Mouse (Mus musculus) kidney, postnatal 0 days (tissue): ENCODE measurements around the gene Rmnd5b. TPM values are rescaled to one million over a fixed set of nuclear protein-coding genes. Genes with fewer than 3 reads are reported as not detected.
A peak's percentile ranks its signal among the peaks of the same experiment; 100 is the strongest.

ENCODE experiments used
- ATAC-seq: fragments of 200-750 bp; cut with Nextera tagmentation; replicated peaks from 2 replicates; pipeline ENCODE4 v1.8.0; 2017; ENCODE audit warnings: low read depth, moderate number of reproducible peaks, moderate TSS enrichment, moderate library complexity; ENCODE audit not compliant: low FRiP score
- DNase-seq: peaks from one replicate; pipeline ENCODE4 v3.0.0-alpha.2; 2016; ENCODE audit warnings: low spot score
- H3K27ac ChIP-seq: fragments of 300-500 bp; sonication (generic); 2 replicates; pipeline ENCODE4 v1.5.1; 2014; ENCODE audit warnings: mild to moderate bottlenecking
- H3K27me3 ChIP-seq: fragments of 300-500 bp; sonication (generic); 2 replicates; pipeline ENCODE4 v1.6.1; 2014; ENCODE audit warnings: low read length, mixed read lengths; ENCODE audit not compliant: insufficient read depth
- H3K36me3 ChIP-seq: fragments of 300-500 bp; sonication (generic); 2 replicates; pipeline ENCODE4 v1.6.1; 2014; ENCODE audit warnings: low read length, mixed read lengths; ENCODE audit not compliant: insufficient read depth
- H3K4me1 ChIP-seq: fragments of 300-500 bp; sonication (generic); replicated peaks from 2 replicates; pipeline ENCODE4 v1.6.1; 2014; ENCODE audit warnings: antibody characterized with exemption, low read length, mixed read lengths; ENCODE audit not compliant: insufficient read depth
- H3K4me2 ChIP-seq: fragments of 300-500 bp; sonication (generic); 2 replicates; pipeline ENCODE4 v1.6.1; 2014; ENCODE audit warnings: mild to moderate bottlenecking, low read length, moderate library complexity, mixed read lengths
- H3K4me3 ChIP-seq: fragments of 300-500 bp; sonication (generic); replicated peaks from 2 replicates; pipeline ENCODE4 v1.5.1; 2014; ENCODE audit warnings: low read depth, low read length
- H3K9ac ChIP-seq: fragments of 300-500 bp; sonication (generic); 2 replicates; pipeline ENCODE4 v1.6.1; 2014; ENCODE audit warnings: low read depth, low read length
- H3K9me3 ChIP-seq: fragments of 300-500 bp; sonication (generic); replicated peaks from 2 replicates; pipeline ENCODE4 v1.6.1; 2016; ENCODE audit warnings: low read length, inconsistent platforms, mixed read lengths
- CTCF ChIP-seq: IDR thresholded peaks from 2 replicates; pipeline ENCODE4 v1.5.1; 2016; ENCODE audit warnings: antibody characterized with exemption, low read depth, mild to moderate bottlenecking, moderate library complexity
- WGBS: fragments of 180-500 bp; shearing (Covaris S2); extraction: QIAGEN DNeasy Blood & Tissue Kit; methylation state at CpG from one replicate; pipeline ENCODE4 v1.1.7; 2014; 5-methylcytosine and 5-hydroxymethylcytosine counted together
- polyA plus RNA-seq: library from polyadenylated mRNA; unstranded; fragments of >200 nt; fragmentation: Nextera tagmentation; extraction: Ambion mirVana; gene quantifications from 2 replicates; pipeline ENCODE4 v1.2.1, GENCODE M21; 2015

The Rmnd5b gene
- polyA plus RNA-seq, 1 experiment from 2014 or later, result 40.8 TPM

GRCm38 (mm10) chr11:51650261-51650660 is 14.6 kb upstream of the Rmnd5b start:
- no peaks in the 10 kb centered on the region for H3K9me3 ChIP-seq
- peak overlapping the region; percentile 85 for H3K27ac ChIP-seq
- DNase-seq (no peak), ATAC-seq (0 out of 2 replicates have a peak, but pooled peaks have one; percentile 16)
- H3K36me3 ChIP-seq, result no peaks in the 10 kb centered on the region
- WGBS, result under 1% methylated on average over 30 of the region's 30 CpGs
- H3K4me1 ChIP-seq, result peaks cover 11% of the 10 kb centered on the region; the same call in 1 of the 2 replicates
- peak overlapping the region; percentile 76 for H3K9ac ChIP-seq
- no peaks in the 10 kb centered on the region for H3K27me3 ChIP-seq
- peak overlapping the region; percentile 58 for H3K4me3 ChIP-seq
- TF ChIP-seq CTCF, result no peak
- peak overlapping the region; percentile 79 for H3K4me2 ChIP-seq

GRCm38 (mm10) chr11:51649889-51650199 is 14.1 kb upstream of the Rmnd5b start:
- H3K9ac ChIP-seq, result peak overlapping the region; percentile 76
- H3K4me3 ChIP-seq, result peak overlapping the region; percentile 58
- H3K9me3 ChIP-seq, result no peaks in the 10 kb centered on the region
- no peaks in the 10 kb centered on the region for H3K36me3 ChIP-seq
- peaks cover 11% of the 10 kb centered on the region; the same call in 1 of the 2 replicates for H3K4me1 ChIP-seq
- no peak for TF ChIP-seq CTCF
- 3% methylated on average over 7 of the region's 7 CpGs for WGBS
- DNase-seq (no peak), ATAC-seq (no peak)
- H3K4me2 ChIP-seq, result peak overlapping the region; percentile 79
- H3K27me3 ChIP-seq, result no peaks in the 10 kb centered on the region
- peak overlapping the region; percentile 85 for H3K27ac ChIP-seq

- Histone ChIP-seq H3K4me1 (peaks cover 11% of the 10 kb centered on the region; the same call in 1 of the 2 replicates), H3K4me3 (peak overlapping the region; percentile 58), H3K4me2 (peak overlapping the region; percentile 79), H3K9me3 (no peaks in the 10 kb centered on the region), H3K9ac (peak overlapping the region; percentile 76), H3K36me3 (0 out of 2 replicates have a peak, but pooled peaks cover under 1% of the 10 kb centered on the region), H3K27ac (peak overlapping the region; percentile 85), H3K27me3 (no peaks in the 10 kb centered on the region)
- ATAC-seq, result no peak
- DNase-seq, result no peak
- 33% methylated on average over 11 of the region's 11 CpGs for WGBS
- TF ChIP-seq CTCF, result no peak
These were observed 13.6 kb upstream of the Rmnd5b start for GRCm38 (mm10) chr11:51649111-51649888.

- no peak overlapping the region; the same call in 1 of the 2 replicates for H3K9ac ChIP-seq
- 28% methylated on average over 3 of the region's 3 CpGs for WGBS
- peak overlapping the region; percentile 79 for H3K4me2 ChIP-seq
- no peaks in the 10 kb centered on the region for H3K9me3 ChIP-seq
- peak overlapping the region; percentile 43; the same call in 1 of the 2 replicates for H3K27ac ChIP-seq
- H3K4me1 ChIP-seq, result peaks cover 11% of the 10 kb centered on the region; the same call in 1 of the 2 replicates
- DNase-seq, result peak; percentile 49
- H3K27me3 ChIP-seq, result no peaks in the 10 kb centered on the region
- ATAC-seq, result 0 out of 2 replicates have a peak, but pooled peaks have one; percentile 12
- H3K36me3 ChIP-seq, result peaks cover 8% of the 10 kb centered on the region; the same call in 1 of the 2 replicates
- no peak for TF ChIP-seq CTCF
- H3K4me3 ChIP-seq, result peak overlapping the region; percentile 58; the same call in 1 of the 2 replicates
These were observed 12.9 kb upstream of the Rmnd5b start for GRCm38 (mm10) chr11:51648566-51648965.

GRCm38 (mm10) chr11:51646751-51647667 is 11.3 kb upstream of the Rmnd5b start:
- Histone ChIP-seq H3K4me1 (peaks cover 11% of the 10 kb centered on the region; the same call in 1 of the 2 replicates), H3K4me3 (no peak overlapping the region), H3K9me3 (no peaks in the 10 kb centered on the region), H3K36me3 (peaks cover 13% of the 10 kb centered on the region; the same call in 1 of the 2 replicates), H3K9ac (no peak overlapping the region), H3K27ac (peak overlapping the region; percentile 81), H3K27me3 (no peaks in the 10 kb centered on the region), H3K4me2 (peak overlapping the region; percentile 6; the same call in 1 of the 2 replicates)
- ATAC-seq (no peak), DNase-seq (peak; percentile 48)
- no peak for TF ChIP-seq CTCF
- WGBS, result 46% methylated on average over 15 of the region's 15 CpGs

GRCm38 (mm10) chr11:51646245-51646644 is 10.5 kb upstream of the Rmnd5b start:
- peaks cover 13% of the 10 kb centered on the region; the same call in 1 of the 2 replicates for H3K36me3 ChIP-seq
- DNase-seq, result no peak
- no peak overlapping the region for H3K4me3 ChIP-seq
- no peak for TF ChIP-seq CTCF
- H3K27ac ChIP-seq, result peak overlapping the region; percentile 28; the same call in 1 of the 2 replicates
- no peak overlapping the region for H3K9ac ChIP-seq
- H3K4me2 ChIP-seq, result no peak overlapping the region
- H3K9me3 ChIP-seq, result no peaks in the 10 kb centered on the region
- no peaks in the 10 kb centered on the region for H3K27me3 ChIP-seq
- H3K4me1 ChIP-seq, result peaks cover 11% of the 10 kb centered on the region; the same call in 1 of the 2 replicates
- ATAC-seq, result no peak
- 77% methylated on average over 7 of the region's 7 CpGs for WGBS
